Mouse (Mus musculus) spleen, adult 12 weeks (tissue): ENCODE measurements around the gene Crybg1.
A peak's percentile ranks its signal among the peaks of the same experiment; 100 is the strongest.

Experiments used
- DNase-seq: peaks from one replicate; pipeline ENCODE4 v3.0.0; 2022; ENCODE audit warnings: low spot score

Crybg1 gene

DNA sequence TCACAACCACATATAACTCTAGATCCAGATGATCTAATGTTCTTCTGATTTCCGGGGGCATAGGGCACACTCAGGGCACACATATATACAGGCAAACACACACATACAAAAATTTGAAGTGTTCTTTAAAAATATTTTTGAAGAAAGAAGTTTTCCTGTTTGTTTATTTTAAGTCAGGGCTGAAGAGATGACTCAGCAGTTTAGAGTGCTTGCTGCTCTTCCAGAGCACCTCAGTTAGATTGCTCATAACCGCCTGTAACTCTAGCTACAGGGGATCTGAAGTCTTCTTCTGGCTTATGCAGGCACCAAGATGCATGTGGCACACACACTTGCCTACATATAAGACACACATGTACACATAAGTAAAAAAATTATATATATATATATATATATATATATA lies 56.9 kb downstream of the Crybg1 start:
- no peak for DNase-seq

DNA sequence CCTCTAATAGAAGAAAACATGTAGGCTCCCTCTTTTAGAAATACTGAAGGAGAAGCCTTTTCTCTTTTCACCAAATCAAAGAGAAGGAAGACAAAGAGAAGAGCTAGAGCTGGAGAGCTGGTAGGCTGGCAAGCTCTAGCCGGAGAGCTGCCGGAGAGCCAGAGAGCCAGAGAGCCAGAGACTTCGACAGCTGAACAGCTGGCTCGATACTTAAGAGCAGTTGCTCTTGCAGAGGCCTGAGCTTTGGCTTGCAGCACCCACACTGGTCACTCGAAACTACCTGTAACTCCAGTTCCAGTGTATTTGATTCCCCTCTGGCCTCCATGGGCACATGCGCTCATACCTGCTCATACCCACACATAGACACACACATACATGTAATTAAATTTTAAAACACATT lies 68.3 kb downstream of the Crybg1 start:
- DNase-seq = no peak

DNA sequence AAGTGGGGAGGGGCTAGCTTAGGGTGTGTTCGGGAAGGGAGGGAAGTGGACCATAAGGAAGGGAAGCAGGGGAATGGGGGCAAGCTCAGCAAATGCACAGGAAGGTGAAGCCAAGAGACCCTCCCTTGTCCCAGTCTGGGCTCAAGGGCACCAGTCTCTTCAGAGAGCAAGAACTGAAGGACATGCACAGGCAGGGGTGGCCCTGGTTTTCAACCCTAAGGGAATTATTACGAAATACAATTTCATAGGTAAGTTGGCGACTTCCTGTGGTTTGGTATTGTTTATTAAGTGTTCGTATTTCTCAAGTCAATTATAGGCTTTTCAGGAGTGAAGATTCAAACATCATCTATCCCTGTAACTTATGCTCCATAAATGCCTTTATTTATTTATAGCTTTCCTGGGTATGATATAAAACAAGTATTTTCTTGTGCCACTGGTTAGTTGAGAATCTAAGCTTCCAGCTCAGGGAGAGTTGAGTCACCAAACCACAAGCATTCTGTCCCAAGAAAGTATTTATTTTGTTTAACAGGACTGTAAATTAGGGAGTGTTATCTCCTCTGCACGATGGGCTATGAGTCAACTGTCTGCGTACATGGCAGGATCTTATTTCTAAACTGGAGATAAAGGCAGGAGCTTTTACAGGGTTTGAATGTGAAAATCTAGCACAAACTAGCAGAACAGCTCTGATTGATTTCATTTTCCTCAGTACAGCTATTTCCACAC lies 69.7 kb downstream of the Crybg1 start:
- no peak for DNase-seq

DNA sequence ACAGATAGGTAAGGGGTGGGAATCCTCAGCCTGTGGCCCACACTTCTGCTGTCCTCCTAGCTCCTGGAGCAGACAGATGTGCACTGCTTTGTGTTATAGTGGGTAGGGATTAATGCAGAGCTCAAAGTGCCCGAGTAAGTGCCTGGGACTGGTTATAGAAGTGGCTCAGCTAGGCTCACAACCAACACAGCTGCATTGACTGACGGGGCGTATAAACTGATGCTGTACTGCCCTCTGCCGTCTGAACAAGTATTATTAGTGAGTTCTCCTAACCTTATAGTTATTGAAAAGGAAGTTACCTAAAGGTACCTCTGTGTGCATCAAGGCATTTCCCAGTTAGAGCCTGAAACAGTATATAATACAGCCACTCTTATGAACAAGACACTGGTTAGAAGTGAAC lies 77.6 kb downstream of the Crybg1 start:
- peak; percentile 36 for DNase-seq

DNA sequence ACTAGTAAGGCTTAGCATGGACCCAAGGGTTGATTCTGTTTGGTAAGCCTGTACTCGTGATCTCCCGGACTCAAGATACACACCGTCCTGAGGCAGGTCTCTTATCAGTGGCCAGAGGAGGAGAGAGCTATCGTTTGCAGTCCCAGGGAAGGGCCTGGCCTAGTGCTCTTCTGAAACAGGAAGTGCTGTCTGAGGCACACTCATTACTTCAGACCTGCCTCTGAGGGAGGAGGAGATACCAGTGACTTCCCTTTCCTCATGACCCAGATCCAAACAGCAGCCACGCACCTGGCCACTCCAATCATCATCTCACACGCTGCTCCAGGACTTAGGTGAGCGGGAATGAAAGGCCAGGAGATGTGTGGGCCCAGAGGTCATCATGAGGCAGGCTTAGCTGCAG lies 79.5 kb downstream of the Crybg1 start:
- DNase-seq = no peak

DNA sequence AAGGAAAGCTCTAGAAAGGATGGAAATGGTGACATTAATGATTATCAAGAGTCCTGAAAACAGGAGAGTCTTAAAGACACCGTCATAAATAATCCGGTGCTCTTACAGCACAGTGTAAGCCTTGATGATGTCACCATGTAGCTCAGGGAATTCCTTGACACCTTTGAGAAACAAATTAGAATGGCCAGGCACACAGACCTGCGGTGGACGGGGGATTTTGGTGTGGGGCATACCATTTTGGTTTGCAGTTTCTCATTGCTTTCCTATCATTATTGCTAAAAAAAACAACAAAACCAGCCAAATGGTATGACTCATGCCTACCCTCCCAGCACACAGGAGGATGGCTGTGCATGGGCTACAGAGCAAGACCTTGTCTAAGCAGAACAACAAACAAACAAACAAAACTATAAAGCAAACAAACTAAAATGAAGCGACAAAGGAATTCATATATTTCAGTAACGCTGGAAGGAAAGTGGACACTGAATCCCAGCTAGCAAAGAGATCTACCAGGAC lies 82.7 kb downstream of the Crybg1 start:
- DNase-seq = no peak

DNA sequence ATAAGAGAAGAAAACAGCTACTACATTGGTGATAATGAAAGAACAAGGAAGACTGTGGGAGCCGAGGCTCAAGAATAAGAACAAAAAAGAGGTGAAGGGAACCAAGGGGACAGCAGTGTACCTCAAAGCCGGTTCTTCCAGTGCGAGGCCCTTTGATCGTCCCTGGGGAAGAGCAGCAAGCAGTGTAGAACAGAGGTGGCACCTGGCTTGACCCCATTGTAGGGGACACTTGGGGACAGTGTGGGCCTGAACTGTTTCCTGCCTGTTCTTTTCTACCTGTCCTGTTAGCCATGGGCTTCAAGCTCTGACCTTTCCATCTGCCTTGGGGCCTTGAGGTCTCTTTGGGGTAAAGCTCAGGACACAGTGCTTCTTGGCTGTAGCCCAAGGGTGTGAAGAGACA lies 85.7 kb downstream of the Crybg1 start:
- no peak for DNase-seq

DNA sequence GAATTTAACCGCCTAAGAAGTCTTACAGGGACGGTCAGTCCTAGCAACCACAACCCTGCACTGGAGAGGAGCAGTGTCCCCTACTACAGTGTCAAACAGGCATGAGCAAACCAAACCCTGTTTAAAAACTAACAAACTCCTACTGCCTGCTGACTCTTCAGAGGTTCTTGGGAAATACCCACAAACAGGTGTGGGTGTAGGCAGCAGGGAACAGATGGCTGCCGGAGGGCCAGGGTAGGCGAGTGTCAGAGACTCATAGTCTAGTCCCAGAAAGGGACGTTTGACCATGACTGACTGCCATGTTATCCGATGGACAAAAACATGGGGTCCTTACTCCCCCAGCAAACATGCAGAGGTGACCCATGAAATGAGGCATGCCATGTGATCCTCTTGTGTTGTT lies 97.7 kb downstream of the Crybg1 start:
- no peak for DNase-seq

DNA sequence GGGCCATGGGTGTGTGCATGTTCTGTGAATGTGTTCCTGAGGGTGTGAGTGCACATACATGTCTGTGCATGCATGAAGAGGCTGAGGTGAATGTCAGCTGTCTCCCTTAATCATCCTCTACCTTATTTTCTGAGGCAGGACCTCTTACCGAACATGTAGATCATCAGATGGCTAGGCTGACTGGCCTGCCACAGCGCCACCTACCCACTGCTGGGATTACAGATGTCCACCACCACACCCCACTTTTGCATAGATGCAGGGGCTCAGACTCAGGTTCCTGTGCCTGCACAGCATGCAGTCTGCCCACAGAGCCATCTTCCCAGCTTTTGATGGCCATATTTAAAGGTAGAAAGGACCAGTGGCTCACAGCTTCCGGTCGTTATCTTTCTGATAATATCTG lies 103.9 kb downstream of the Crybg1 start:
- DNase-seq = no peak

DNA sequence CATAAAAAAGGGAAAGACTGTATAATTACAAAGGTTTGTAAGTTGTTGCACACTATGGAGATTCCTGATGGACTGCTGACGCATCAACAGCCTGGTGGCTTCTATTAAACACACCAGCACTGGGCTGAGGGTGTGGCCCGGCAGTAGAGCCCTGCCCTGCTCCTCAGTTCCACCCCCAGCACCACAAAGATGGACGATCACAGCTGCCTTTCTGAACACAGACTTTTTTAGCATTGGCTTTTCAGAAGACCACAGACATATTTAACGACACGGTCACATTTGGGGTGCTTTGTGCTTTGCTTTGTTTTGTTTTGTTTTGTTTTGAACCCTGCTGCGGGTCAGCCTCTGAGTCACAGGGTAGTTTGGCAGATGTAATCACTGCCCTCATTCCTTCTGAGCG lies 105.0 kb downstream of the Crybg1 start:
- no peak for DNase-seq

DNA sequence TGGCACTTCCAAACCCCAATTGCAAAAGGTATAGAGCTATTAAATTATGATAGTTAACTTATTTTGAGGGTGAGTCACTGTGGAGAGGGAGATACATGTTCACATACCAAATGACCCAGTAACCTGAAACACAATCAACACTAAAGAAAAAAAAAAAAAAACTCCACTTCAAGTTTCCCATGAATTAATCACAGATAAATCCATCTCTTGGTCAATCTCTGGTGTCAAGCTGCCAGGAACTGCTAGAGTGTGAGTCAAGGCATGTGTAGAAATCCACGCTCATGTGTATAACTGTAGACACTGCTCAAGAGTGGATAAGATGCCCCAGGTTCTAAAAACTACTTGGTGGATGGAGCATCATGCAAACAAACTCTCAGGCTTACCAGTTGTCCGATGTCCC lies 109.5 kb downstream of the Crybg1 start:
- DNase-seq = no peak

DNA sequence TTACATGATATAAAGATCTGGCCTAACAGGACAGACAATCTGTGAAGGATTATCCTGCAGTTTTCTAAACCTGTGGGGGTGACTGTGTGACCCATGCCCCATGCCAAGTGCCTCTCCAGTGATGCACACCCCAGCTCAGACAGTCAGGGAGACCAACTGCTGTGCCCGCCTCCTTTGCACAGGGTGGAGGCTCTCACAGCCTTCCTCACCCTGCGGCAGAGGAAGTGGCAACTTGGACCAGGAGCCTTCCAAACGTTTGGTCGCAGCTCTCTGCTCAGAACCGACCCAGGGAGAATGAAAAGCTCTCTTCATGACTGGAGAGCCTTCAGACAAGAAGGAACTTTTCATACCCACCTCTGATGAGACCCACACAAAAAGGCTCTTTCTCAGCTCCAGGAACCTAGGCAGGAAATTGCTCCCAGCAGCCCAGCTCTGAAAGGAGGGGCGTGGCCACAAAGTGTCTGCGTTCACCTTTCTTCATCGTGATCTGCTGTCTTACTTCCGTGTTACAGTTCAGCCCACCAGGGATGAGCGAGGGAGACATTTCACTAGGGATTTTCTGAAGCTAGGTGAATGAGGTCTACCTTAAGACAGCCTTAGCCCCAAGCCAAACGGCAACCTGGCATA lies 110.6 kb downstream of the Crybg1 start:
- no peak for DNase-seq

DNA sequence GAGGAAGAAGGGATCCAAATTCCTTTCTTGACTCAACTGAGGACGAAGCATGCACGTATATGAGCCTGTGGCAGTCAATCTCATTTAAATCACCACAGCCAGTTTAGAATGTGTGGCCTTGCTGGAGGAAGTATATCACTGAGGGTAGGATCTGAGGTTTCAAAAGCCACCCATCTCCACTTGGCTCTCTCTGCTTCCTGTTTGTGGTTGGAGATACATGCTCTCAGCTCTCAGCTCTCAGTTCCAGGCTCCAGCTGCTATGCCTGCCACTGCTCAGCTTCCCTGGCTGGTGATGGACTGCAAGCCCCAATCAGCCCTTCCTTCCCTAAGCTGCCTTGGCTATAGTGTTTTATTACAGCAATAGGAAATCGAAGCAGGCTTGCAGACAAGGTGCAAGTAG lies 119.1 kb downstream of the Crybg1 start:
- no peak for DNase-seq

DNA sequence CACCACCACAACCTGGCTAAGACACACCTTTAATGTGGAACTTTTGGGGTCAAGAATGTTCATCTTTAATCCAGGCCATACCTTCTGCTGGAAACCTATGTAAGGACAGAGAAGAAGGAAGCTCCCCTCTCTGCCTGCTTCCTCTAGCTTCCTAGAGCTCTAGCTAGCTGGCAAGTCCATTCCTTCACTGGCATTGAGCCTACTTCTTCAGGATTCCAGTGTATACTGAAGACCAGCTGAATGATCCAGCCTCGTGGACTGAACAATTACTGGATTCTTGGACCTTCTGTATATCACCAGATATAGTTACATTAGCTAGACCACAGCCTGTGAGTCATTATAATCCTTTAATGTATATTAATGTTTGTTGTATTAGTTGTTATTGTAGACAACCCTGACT lies 121.4 kb downstream of the Crybg1 start:
- no peak for DNase-seq

DNA sequence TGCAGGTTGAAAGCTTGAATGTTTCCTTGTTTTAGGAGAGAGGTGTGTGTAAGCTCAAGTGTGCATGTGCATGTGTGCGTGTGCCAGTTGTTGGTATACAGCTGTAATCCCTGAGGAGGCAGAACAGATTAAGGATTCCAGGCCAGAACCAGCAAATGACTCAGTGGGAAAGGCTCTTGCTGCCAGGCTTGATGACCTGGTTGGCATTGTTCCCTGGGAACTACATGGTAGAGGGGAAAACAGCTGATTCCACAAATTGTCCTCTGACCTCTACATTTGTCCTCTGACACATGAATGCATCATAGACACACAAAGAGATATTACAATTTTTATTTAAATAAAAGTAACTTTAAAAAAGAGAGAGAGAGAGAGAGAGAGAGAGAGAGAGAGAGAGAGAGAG lies 122.5 kb downstream of the Crybg1 start:
- DNase-seq = no peak

DNA sequence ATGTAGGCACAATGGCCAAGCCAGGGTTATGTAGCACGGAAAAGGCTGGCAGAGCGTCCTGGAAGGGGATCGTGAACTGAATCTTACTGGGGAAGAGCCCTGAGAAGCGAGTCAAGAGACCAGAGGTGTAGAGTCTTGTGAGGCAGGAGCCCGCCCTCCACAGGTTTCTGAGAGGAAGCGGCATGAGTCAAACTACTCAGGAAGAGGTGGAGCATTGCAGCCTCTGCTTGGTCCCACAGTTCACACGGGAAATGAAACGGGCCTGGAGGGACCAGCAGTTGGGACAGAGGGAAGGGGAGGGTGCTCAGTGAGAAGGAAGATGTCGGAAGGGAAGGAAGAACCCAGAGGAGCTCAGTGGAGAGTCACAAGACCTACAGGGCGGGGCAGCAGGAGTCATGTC lies 123.9 kb downstream of the Crybg1 start:
- DNase-seq = no peak

DNA sequence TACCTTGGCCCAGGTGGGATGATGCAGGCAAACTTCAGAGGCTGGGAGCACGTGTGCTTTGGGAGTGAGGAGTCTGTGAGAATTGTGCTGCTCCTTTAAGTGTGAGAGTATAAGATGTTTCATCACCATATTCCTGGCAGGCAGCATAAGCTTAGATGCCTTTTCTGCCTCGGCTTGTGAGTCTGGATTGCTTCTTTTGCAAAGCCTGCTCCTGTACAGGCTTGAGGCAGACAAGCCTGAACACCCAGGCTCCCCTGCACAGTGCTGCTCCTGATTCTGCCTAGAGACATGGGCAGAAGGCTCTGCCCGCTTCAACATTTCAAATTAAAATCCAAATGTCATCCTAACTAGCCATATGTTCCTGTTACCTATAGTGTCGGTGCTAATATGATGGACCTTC lies 128.5 kb downstream of the Crybg1 start:
- no peak for DNase-seq

DNA sequence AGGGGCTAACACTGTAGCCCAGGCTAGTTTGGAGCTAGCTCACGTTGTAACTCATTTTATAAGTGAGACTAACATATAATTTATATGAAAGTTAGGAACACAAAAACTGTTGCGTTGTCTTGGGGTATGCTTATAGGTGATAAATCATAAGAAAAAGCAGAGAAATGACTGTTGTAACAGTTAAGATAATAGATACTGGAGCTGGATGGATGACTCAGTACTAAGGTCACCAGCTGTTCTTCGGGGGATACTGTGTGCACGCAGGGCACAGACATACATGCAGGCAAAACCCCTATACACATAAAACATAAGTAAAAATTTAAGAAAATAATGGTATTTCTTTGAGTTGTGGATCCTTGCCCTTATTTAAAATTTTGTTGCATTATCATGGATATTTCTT lies 130.1 kb downstream of the Crybg1 start:
- DNase-seq = no peak

DNA sequence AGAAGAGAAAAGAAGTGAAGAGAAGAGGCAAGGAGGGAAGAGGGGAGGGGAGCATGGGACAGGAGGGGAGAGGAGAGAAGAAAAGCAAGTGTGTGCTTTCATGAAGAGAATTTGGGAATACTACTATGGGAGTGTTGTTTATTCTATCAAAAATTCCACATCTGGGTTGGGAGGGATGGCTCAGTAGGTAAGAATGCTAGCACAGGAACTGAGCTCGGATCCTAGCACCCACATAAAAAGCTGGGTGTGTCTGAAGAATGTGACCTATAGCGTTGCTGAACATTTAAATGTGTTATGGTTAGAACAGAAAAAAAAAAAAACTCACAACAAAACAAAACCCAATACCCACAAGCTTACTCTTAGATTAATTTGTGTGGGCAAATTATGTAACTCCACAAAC lies 133.0 kb downstream of the Crybg1 start:
- DNase-seq = no peak

DNA sequence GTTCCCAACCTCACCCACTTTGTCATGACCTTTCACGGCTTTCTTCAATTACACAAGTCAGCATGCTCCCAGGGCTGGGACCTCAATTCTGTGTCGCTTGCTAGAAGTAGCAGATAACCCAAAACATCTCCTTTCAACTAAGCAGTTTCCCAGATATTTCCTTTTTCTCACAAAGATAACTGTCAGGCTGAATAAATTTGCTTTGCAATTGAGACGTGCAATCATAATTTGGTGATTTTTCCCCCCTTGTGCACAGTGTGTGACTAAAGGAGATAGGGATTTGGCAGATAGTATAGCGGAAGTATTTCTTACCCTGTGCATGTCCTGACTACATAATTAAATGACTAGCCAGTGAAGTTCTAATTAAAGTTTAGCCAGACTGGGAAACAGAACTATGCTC lies 134.8 kb downstream of the Crybg1 start:
- DNase-seq = no peak

DNA sequence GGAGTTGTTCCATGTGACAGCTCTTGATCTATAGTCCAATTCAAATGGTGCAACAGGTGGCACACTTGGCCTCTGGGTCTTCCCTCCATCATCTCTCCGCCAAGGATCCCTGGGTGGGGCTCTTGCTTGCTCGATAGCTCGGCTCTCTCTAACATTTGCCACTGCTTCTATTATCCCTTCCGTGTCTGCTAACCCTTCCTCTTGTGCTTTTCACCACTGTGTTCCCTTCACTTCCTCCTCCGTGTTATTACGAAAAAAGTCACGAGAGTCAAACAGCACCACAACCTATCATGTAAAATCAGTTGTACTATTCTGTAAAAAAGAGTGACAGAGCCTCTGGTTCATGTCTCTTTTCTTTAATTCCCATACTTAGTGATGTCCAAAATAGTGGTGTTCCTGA lies 137.2 kb downstream of the Crybg1 start:
- no peak for DNase-seq

DNA sequence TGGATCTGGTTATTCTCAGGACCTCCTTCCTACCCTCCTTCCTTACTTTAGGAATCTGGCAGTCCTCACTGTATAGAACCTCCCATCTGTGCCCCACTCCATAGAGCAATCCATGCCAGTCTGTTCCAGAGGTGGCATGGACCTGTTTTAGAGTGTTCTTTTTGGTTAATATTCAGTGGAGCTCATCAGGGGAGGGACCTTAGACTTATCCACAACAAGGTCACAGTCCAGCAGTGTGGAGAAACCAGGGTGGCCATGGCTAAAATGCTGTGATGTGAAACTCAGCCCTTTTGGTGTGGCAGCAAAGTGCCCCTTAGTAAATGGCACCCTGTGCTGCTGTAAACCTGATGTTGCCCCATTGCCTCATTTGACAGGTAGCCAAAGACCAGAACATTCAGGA lies 139.8 kb downstream of the Crybg1 start:
- no peak for DNase-seq

DNA sequence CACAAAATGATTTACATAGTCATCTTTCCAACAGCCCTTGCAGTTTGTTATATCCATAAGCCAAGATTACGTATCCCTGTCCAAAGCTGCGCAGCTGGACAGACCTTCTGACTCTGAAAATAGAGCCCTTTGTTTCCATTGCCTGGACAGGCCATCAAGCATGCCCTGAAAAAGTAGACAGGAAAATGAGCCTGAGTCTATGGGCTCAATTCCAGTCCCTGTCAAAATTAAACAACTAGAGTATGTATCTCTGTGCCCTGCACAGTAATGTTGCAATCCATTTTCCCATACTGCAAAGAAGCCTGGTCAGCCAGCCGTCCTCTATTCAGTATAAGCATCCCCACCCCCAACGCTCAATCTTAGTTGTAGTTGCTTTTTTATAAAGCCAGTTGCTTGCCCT lies 141.8 kb downstream of the Crybg1 start:
- DNase-seq = no peak
